Mouse (Mus musculus): ENCODE data around the gene Irx4. TPM values are rescaled to one million over a fixed set of nuclear protein-coding genes. Genes with fewer than 3 reads are reported as not detected.
A peak's percentile ranks its signal among the peaks of the same experiment; 100 is the strongest.

The Irx4 gene
- polyA plus RNA-seq, 1 experiment from 2014 or later = 0.16 TPM

GRCm38 (mm10) chr13:73273536-73273935, 13.3 kb downstream of the Irx4 start:
- DNase-seq (ENCODE audit: low spot score) = no peak
- no peak for ATAC-seq (replicated peaks; ENCODE audit: low FRiP score, low TSS enrichment, low read depth)
- Histone ChIP-seq H3K27ac (ENCODE audit: low read depth) (no peak overlapping the region), H3K4me3 (ENCODE audit: low read depth, low read length) (no peak overlapping the region), H3K4me2 (ENCODE audit: low read length) (no peak overlapping the region), H3K27me3 (replicated peaks; ENCODE audit: control insufficient read depth, insufficient read depth, low read length) (peaks cover 65% of the 10 kb centered on the region), H3K9ac (ENCODE audit: low read length) (no peak overlapping the region), H3K9me3 (ENCODE audit: control insufficient read depth, low read length) (no peaks in the 10 kb centered on the region), H3K36me3 (ENCODE audit: control insufficient read depth, insufficient read depth, low read length) (no peaks in the 10 kb centered on the region), H3K4me1 (replicated peaks; ENCODE audit: control insufficient read depth, insufficient read depth, low read length) (peaks cover 8% of the 10 kb centered on the region)
- WGBS = 20% methylated on average over 1 of the region's 1 CpGs

DNA sequence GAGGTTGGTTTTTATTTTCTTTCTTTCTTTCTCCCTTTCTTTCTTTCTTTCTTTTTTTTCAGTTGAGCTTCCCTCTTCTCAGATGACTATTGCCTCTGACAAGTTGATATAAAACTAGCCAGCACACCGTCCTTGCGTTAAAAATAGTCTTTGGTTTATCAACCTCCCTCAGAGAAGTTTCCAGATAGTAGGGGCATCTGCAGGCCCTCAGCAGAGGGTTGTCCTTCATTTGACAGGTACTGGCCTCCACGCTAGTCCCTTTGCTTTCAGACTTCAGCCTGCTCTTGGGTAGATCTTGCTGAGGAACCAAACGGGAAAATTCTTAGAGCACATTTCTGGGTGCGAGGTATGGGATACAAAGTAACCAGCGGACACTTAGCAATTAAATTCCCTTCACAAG, 17.1 kb downstream of the Irx4 start:
- H3K4me3 ChIP-seq (ENCODE audit: low read depth, low read length) = no peak overlapping the region
- no peak overlapping the region for H3K27ac ChIP-seq (ENCODE audit: low read depth)
- no peaks in the 10 kb centered on the region for H3K9me3 ChIP-seq (ENCODE audit: control insufficient read depth, low read length)
- H3K9ac ChIP-seq (ENCODE audit: low read length) = no peak overlapping the region
- ATAC-seq (replicated peaks; ENCODE audit: low FRiP score, low TSS enrichment, low read depth) (no peak), DNase-seq (ENCODE audit: low spot score) (no peak)
- H3K4me2 ChIP-seq (ENCODE audit: low read length) = no peak overlapping the region
- 62% methylated on average over 6 of the region's 6 CpGs for WGBS
- no peaks in the 10 kb centered on the region for H3K4me1 ChIP-seq (replicated peaks; ENCODE audit: control insufficient read depth, insufficient read depth, low read length)
- peaks cover 26% of the 10 kb centered on the region for H3K27me3 ChIP-seq (replicated peaks; ENCODE audit: control insufficient read depth, insufficient read depth, low read length)
- H3K36me3 ChIP-seq (ENCODE audit: control insufficient read depth, insufficient read depth, low read length) = no peaks in the 10 kb centered on the region

DNA sequence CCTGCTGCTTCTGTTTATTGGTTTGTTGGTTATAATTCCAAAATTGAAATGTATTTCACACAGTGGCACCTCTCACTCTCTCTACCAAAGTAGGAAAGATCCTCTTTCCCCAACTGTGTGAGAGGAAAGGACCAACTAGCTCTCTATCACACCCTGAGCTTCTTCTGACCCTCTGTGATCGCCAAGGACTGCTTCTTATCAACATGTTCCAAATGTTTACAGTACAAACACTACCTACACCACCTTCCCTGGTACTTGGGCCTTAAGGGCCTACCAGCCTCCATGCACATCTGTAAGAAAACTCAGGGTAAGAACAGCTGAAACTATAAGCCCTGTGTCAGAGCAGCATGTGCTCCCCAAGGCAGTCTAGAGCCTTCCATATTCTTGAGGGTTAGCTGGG, 17.5 kb downstream of the Irx4 start:
- ATAC-seq (replicated peaks; ENCODE audit: low FRiP score, low TSS enrichment, low read depth) (no peak), DNase-seq (ENCODE audit: low spot score) (no peak)
- peaks cover 22% of the 10 kb centered on the region for H3K27me3 ChIP-seq (replicated peaks; ENCODE audit: control insufficient read depth, insufficient read depth, low read length)
- WGBS = 24% methylated on average over 1 of the region's 1 CpGs
- H3K4me2 ChIP-seq (ENCODE audit: low read length) = no peak overlapping the region
- no peak overlapping the region for H3K9ac ChIP-seq (ENCODE audit: low read length)
- H3K4me3 ChIP-seq (ENCODE audit: low read depth, low read length) = no peak overlapping the region
- no peaks in the 10 kb centered on the region for H3K36me3 ChIP-seq (ENCODE audit: control insufficient read depth, insufficient read depth, low read length)
- no peaks in the 10 kb centered on the region for H3K4me1 ChIP-seq (replicated peaks; ENCODE audit: control insufficient read depth, insufficient read depth, low read length)
- no peaks in the 10 kb centered on the region for H3K9me3 ChIP-seq (ENCODE audit: control insufficient read depth, low read length)
- H3K27ac ChIP-seq (ENCODE audit: low read depth) = peak overlapping the region; percentile 3; the same call in 1 of the 2 replicates

DNA sequence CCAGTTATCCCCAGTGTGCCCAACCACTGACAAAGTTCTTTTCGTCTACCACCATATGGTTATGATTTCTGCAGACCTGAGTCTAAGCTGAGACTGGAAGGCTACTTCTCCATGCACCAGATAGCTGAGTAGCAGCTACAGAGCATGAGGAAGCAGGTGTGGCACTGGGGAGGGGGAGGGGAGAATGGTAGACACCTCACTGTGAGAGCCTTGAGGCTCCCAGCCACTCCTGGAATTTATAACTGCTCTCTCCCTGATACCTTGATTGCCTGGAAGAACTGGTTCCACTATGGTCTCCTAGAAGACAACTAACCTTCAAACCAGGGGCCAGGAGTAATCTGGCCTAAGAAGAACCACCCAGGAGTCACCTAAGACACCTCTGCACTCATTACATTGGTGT, 18.9 kb downstream of the Irx4 start:
- 63% methylated on average over 1 of the region's 1 CpGs for WGBS
- peak; percentile 87 for ATAC-seq (replicated peaks; ENCODE audit: low FRiP score, low TSS enrichment, low read depth)
- H3K9me3 ChIP-seq (ENCODE audit: control insufficient read depth, low read length) = no peaks in the 10 kb centered on the region
- no peak overlapping the region for H3K9ac ChIP-seq (ENCODE audit: low read length)
- H3K4me2 ChIP-seq (ENCODE audit: low read length) = no peak overlapping the region
- peaks cover 8% of the 10 kb centered on the region; the same call in 1 of the 2 replicates for H3K27me3 ChIP-seq (replicated peaks; ENCODE audit: control insufficient read depth, insufficient read depth, low read length)
- H3K36me3 ChIP-seq (ENCODE audit: control insufficient read depth, insufficient read depth, low read length) = no peaks in the 10 kb centered on the region
- H3K4me3 ChIP-seq (ENCODE audit: low read depth, low read length) = no peak overlapping the region
- DNase-seq (ENCODE audit: low spot score) = no peak
- no peaks in the 10 kb centered on the region for H3K4me1 ChIP-seq (replicated peaks; ENCODE audit: control insufficient read depth, insufficient read depth, low read length)
- no peak overlapping the region for H3K27ac ChIP-seq (ENCODE audit: low read depth)

DNA sequence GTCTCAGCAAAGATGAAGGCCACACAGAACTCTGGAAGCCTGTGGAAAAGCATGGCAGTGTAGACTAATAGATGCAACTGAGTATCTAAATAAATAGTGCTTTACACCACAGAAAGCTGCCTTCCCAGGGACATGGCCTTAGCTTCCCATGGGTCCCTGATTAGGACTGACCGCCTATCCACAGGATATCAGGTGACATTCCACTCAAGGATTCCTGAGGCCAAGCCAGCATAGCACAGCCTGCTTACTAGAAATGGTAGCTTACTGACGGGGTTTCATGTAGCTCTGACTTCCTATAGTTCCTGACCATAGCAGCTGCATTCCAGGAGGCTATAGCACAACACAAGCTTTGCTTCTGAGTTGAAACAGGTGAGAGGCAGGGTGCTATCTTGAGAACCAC, 22.1 kb downstream of the Irx4 start:
- no peak overlapping the region for H3K4me2 ChIP-seq (ENCODE audit: low read length)
- no peak overlapping the region for H3K9ac ChIP-seq (ENCODE audit: low read length)
- no peak overlapping the region for H3K27ac ChIP-seq (ENCODE audit: low read depth)
- H3K4me3 ChIP-seq (ENCODE audit: low read depth, low read length) = no peak overlapping the region
- H3K9me3 ChIP-seq (ENCODE audit: control insufficient read depth, low read length) = no peaks in the 10 kb centered on the region
- H3K36me3 ChIP-seq (ENCODE audit: control insufficient read depth, insufficient read depth, low read length) = no peaks in the 10 kb centered on the region
- H3K4me1 ChIP-seq (replicated peaks; ENCODE audit: control insufficient read depth, insufficient read depth, low read length) = no peaks in the 10 kb centered on the region
- DNase-seq (ENCODE audit: low spot score) = no peak
- no peaks in the 10 kb centered on the region for H3K27me3 ChIP-seq (replicated peaks; ENCODE audit: control insufficient read depth, insufficient read depth, low read length)
- ATAC-seq (replicated peaks; ENCODE audit: low FRiP score, low TSS enrichment, low read depth) = no peak
- WGBS = 75% methylated on average over 2 of the region's 2 CpGs

- WGBS = 92% methylated on average over 1 of the region's 1 CpGs
- Histone ChIP-seq H3K4me2 (ENCODE audit: low read length) (no peak overlapping the region), H3K4me3 (ENCODE audit: low read depth, low read length) (no peak overlapping the region), H3K36me3 (ENCODE audit: control insufficient read depth, insufficient read depth, low read length) (no peaks in the 10 kb centered on the region), H3K4me1 (replicated peaks; ENCODE audit: control insufficient read depth, insufficient read depth, low read length) (no peaks in the 10 kb centered on the region), H3K27me3 (replicated peaks; ENCODE audit: control insufficient read depth, insufficient read depth, low read length) (no peaks in the 10 kb centered on the region), H3K27ac (ENCODE audit: low read depth) (no peak overlapping the region), H3K9me3 (ENCODE audit: control insufficient read depth, low read length) (no peaks in the 10 kb centered on the region), H3K9ac (ENCODE audit: low read length) (no peak overlapping the region)
- DNase-seq (ENCODE audit: low spot score) (no peak), ATAC-seq (replicated peaks; ENCODE audit: low FRiP score, low TSS enrichment, low read depth) (no peak)
These were observed 23.3 kb downstream of the Irx4 start for GRCm38 (mm10) chr13:73283534-73283933.

DNA sequence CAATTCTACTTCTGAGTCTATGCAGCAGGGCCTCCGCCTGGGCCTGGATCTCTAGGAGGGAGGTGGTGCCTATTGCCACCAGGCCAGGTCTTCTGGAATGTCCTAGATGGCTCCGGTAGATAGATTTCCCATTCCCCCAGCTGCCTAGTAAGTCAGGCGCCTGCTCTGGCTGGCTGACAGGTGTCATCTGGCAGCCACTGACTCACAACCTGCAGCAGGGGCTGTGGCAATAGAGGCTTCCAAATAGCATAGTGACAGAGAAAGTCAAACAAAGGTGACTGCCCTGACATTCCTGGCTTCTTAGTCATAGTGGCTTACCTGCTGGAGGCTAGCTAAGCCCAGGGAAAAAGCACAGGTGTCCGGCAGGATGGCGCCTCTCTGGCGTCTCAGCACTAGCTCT, 29.9 kb downstream of the Irx4 start:
- no peak for DNase-seq (ENCODE audit: low spot score)
- no peaks in the 10 kb centered on the region for H3K36me3 ChIP-seq (ENCODE audit: control insufficient read depth, insufficient read depth, low read length)
- no peak overlapping the region for H3K27ac ChIP-seq (ENCODE audit: low read depth)
- no peaks in the 10 kb centered on the region for H3K27me3 ChIP-seq (replicated peaks; ENCODE audit: control insufficient read depth, insufficient read depth, low read length)
- ATAC-seq (replicated peaks; ENCODE audit: low FRiP score, low TSS enrichment, low read depth) = peak; percentile 75
- 72% methylated on average over 6 of the region's 6 CpGs for WGBS
- no peak overlapping the region for H3K9ac ChIP-seq (ENCODE audit: low read length)
- H3K9me3 ChIP-seq (ENCODE audit: control insufficient read depth, low read length) = no peaks in the 10 kb centered on the region
- no peak overlapping the region for H3K4me3 ChIP-seq (ENCODE audit: low read depth, low read length)
- H3K4me1 ChIP-seq (replicated peaks; ENCODE audit: control insufficient read depth, insufficient read depth, low read length) = no peaks in the 10 kb centered on the region
- H3K4me2 ChIP-seq (ENCODE audit: low read length) = no peak overlapping the region

GRCm38 (mm10) chr13:73291102-73291501, 30.8 kb downstream of the Irx4 start:
- no peak overlapping the region for H3K4me3 ChIP-seq (ENCODE audit: low read depth, low read length)
- WGBS = 35% methylated on average over 2 of the region's 2 CpGs
- ATAC-seq (replicated peaks; ENCODE audit: low FRiP score, low TSS enrichment, low read depth) = 0 out of 2 replicates have a peak, but pooled peaks have one; percentile 33
- H3K9ac ChIP-seq (ENCODE audit: low read length) = no peak overlapping the region
- no peak overlapping the region for H3K27ac ChIP-seq (ENCODE audit: low read depth)
- H3K36me3 ChIP-seq (ENCODE audit: control insufficient read depth, insufficient read depth, low read length) = no peaks in the 10 kb centered on the region
- no peaks in the 10 kb centered on the region for H3K4me1 ChIP-seq (replicated peaks; ENCODE audit: control insufficient read depth, insufficient read depth, low read length)
- no peaks in the 10 kb centered on the region for H3K9me3 ChIP-seq (ENCODE audit: control insufficient read depth, low read length)
- DNase-seq (ENCODE audit: low spot score) = no peak
- H3K4me2 ChIP-seq (ENCODE audit: low read length) = no peak overlapping the region
- no peaks in the 10 kb centered on the region for H3K27me3 ChIP-seq (replicated peaks; ENCODE audit: control insufficient read depth, insufficient read depth, low read length)

GRCm38 (mm10) chr13:73298717-73299116, 38.4 kb downstream of the Irx4 start:
- Histone ChIP-seq H3K27me3 (replicated peaks; ENCODE audit: control insufficient read depth, insufficient read depth, low read length) (no peaks in the 10 kb centered on the region), H3K4me3 (ENCODE audit: low read depth, low read length) (no peak overlapping the region), H3K4me2 (ENCODE audit: low read length) (no peak overlapping the region), H3K9ac (ENCODE audit: low read length) (no peak overlapping the region), H3K36me3 (ENCODE audit: control insufficient read depth, insufficient read depth, low read length) (no peaks in the 10 kb centered on the region), H3K9me3 (ENCODE audit: control insufficient read depth, low read length) (no peaks in the 10 kb centered on the region), H3K4me1 (replicated peaks; ENCODE audit: control insufficient read depth, insufficient read depth, low read length) (no peaks in the 10 kb centered on the region), H3K27ac (ENCODE audit: low read depth) (no peak overlapping the region)
- DNase-seq (ENCODE audit: low spot score) (no peak), ATAC-seq (replicated peaks; ENCODE audit: low FRiP score, low TSS enrichment, low read depth) (no peak)
- 75% methylated on average over 4 of the region's 4 CpGs for WGBS

All from intestine, embryonic 14.5 days (tissue).